Mouse (Mus musculus): ENCODE measurements around the gene Ap5s1.
A peak's percentile ranks its signal among the peaks of the same experiment; 100 is the strongest.

Gene Ap5s1

GRCm38 (mm10) chr2:131206778-131207177, at the start of gene Ap5s1:
Gene Ap5s1, plus strand, starts transcription at chr2:131207078.
- DNase-seq (ENCODE audit: low spot score): no peak

GRCm38 (mm10) chr2:131159491-131159910, 47.4 kb upstream of the Ap5s1 start:
- DNase-seq (ENCODE audit: low spot score): peak; percentile 66

GRCm38 (mm10) chr2:131159938-131160581, 46.8 kb upstream of the Ap5s1 start, which contains the start of gene 1700037H04Rik:
Gene 1700037H04Rik, minus strand, starts transcription at chr2:131160081.
- DNase-seq (ENCODE audit: low spot score): peak; percentile 92

- no peak for DNase-seq (ENCODE audit: low spot score)
Observed at GRCm38 (mm10) chr2:131160671-131161111, 46.2 kb upstream of the Ap5s1 start.

GRCm38 (mm10) chr2:131163924-131164323, 43.0 kb upstream of the Ap5s1 start:
- DNase-seq (ENCODE audit: low spot score): no peak

GRCm38 (mm10) chr2:131166172-131166571, 40.7 kb upstream of the Ap5s1 start:
- no peak for DNase-seq (ENCODE audit: low spot score)

GRCm38 (mm10) chr2:131167984-131168383, 38.9 kb upstream of the Ap5s1 start:
- DNase-seq (ENCODE audit: low spot score): no peak

GRCm38 (mm10) chr2:131168914-131169313, 38.0 kb upstream of the Ap5s1 start:
- DNase-seq (ENCODE audit: low spot score): no peak

- no peak for DNase-seq (ENCODE audit: low spot score)
Observed at GRCm38 (mm10) chr2:131170936-131171335, 35.9 kb upstream of the Ap5s1 start.

GRCm38 (mm10) chr2:131171401-131172104, 35.3 kb upstream of the Ap5s1 start:
- DNase-seq (ENCODE audit: low spot score): no peak

- no peak for DNase-seq (ENCODE audit: low spot score)
Observed at GRCm38 (mm10) chr2:131172322-131172721, 34.6 kb upstream of the Ap5s1 start.

- DNase-seq (ENCODE audit: low spot score): peak; percentile 40
Observed at GRCm38 (mm10) chr2:131174700-131175099, 32.2 kb upstream of the Ap5s1 start.

- no peak for DNase-seq (ENCODE audit: low spot score)
Observed at GRCm38 (mm10) chr2:131175286-131175944, 31.5 kb upstream of the Ap5s1 start.

- DNase-seq (ENCODE audit: low spot score): no peak
Observed at GRCm38 (mm10) chr2:131175945-131176309, 31.0 kb upstream of the Ap5s1 start.

- DNase-seq (ENCODE audit: low spot score): no peak
Observed at GRCm38 (mm10) chr2:131176491-131176890, 30.4 kb upstream of the Ap5s1 start.

GRCm38 (mm10) chr2:131177932-131178331, 28.9 kb upstream of the Ap5s1 start:
- DNase-seq (ENCODE audit: low spot score): no peak

- DNase-seq (ENCODE audit: low spot score): no peak
Observed at GRCm38 (mm10) chr2:131178828-131179245, 28.0 kb upstream of the Ap5s1 start.

GRCm38 (mm10) chr2:131179246-131179886, 27.5 kb upstream of the Ap5s1 start:
- peak; percentile 40 for DNase-seq (ENCODE audit: low spot score)

GRCm38 (mm10) chr2:131179990-131180587, 26.8 kb upstream of the Ap5s1 start, which contains the start of gene Cenpb:
Gene Cenpb, minus strand, starts transcription at chr2:131180067.
- peak; percentile 73 for DNase-seq (ENCODE audit: low spot score)

GRCm38 (mm10) chr2:131186343-131186742, 20.5 kb upstream of the Ap5s1 start:
- DNase-seq (ENCODE audit: low spot score): no peak

- peak; percentile 84 for DNase-seq (ENCODE audit: low spot score)
Observed at GRCm38 (mm10) chr2:131186771-131187601, 19.9 kb upstream of the Ap5s1 start, which contains the start of the genes Cdc25b and Spef1. Gene Cdc25b, plus strand, starts transcription at chr2:131186949. Gene Spef1, minus strand, starts transcription at chr2:131187282.
